Mouse (Mus musculus) erythroblast, embryonic 14.5 days (primary cell): Measurements from ENCODE around the gene Negr1.

Source experiments
- GATA1 ChIP-seq: IDR thresholded peaks from 2 replicates; pipeline ENCODE4 v1.6.1; 2012; ENCODE audit warnings: low read length, inconsistent platforms, mixed read lengths
- TAL1 ChIP-seq: IDR thresholded peaks from 3 replicates; pipeline ENCODE4 v1.6.1; 2012; ENCODE audit warnings: low read length, inconsistent platforms, mixed read lengths

- TF ChIP-seq GATA1 (no peak), TAL1 (no peak)
Measured at GRCm38 (mm10) chr3:157079250-157079965, 517.8 kb downstream of the Negr1 start.
